Mouse (Mus musculus) midbrain, embryonic 16.5 days (tissue): ENCODE measurements around the gene Sh3bgrl. TPM values are rescaled to one million over a fixed set of nuclear protein-coding genes. Genes with fewer than 3 reads are reported as not detected.

Source experiments
- ATAC-seq: fragments of 200-750 bp; cut with Nextera tagmentation; 2 replicates; pipeline ENCODE4 v1.8.0; 2017; ENCODE audit warnings: moderate TSS enrichment
- H3K27ac ChIP-seq: fragments of 300-500 bp; sonication (generic); 2 replicates; pipeline ENCODE4 v1.5.1; 2014; ENCODE audit warnings: mild to moderate bottlenecking, low read length, mixed read lengths
- H3K27me3 ChIP-seq: fragments of 300-500 bp; sonication (generic); 2 replicates; pipeline ENCODE4 v1.6.1; 2014; ENCODE audit warnings: low read depth, low read length, mixed read lengths; ENCODE audit not compliant: control insufficient read depth, insufficient read depth
- H3K36me3 ChIP-seq: fragments of 300-500 bp; sonication (generic); 2 replicates; pipeline ENCODE4 v1.6.1; 2014; ENCODE audit warnings: mild to moderate bottlenecking, low read length, moderate library complexity, mixed read lengths; ENCODE audit not compliant: control insufficient read depth, insufficient read depth
- H3K4me1 ChIP-seq: fragments of 300-500 bp; sonication (generic); 2 replicates; pipeline ENCODE4 v1.6.1; 2014; ENCODE audit warnings: mild to moderate bottlenecking, low read length, mixed read lengths; ENCODE audit not compliant: control insufficient read depth, insufficient read depth
- H3K4me2 ChIP-seq: fragments of 300-500 bp; sonication (generic); 2 replicates; pipeline ENCODE4 v1.6.1; 2014; ENCODE audit warnings: mild to moderate bottlenecking, low read length, mixed read lengths
- H3K4me3 ChIP-seq: fragments of 300-500 bp; sonication (generic); 2 replicates; pipeline ENCODE4 v1.5.1; 2014; ENCODE audit warnings: low read depth, mild to moderate bottlenecking, low read length, moderate library complexity, mixed read lengths
- H3K9ac ChIP-seq: fragments of 300-500 bp; sonication (generic); 2 replicates; pipeline ENCODE4 v1.6.1; 2014; ENCODE audit warnings: low read depth, low read length, mixed read lengths
- H3K9me3 ChIP-seq: fragments of 300-500 bp; sonication (generic); replicated peaks from 2 replicates; pipeline ENCODE4 v1.6.1; 2014; ENCODE audit warnings: mild to moderate bottlenecking, low read length, mixed read lengths; ENCODE audit not compliant: control insufficient read depth, poor library complexity, severe bottlenecking
- WGBS: fragments of 180-500 bp; shearing (Covaris S2); extraction: QIAGEN DNeasy Blood & Tissue Kit; methylation state at CpG from one replicate; pipeline ENCODE4 v1.1.7; 2014; 5-methylcytosine and 5-hydroxymethylcytosine counted together
- polyA plus RNA-seq: library from polyadenylated mRNA; unstranded; fragments of >200 nt; fragmentation: Nextera tagmentation; extraction: Ambion mirVana; gene quantifications from 2 replicates; pipeline ENCODE4 v1.2.1, GENCODE M21; 2015

Sh3bgrl gene
- polyA plus RNA-seq, 1 experiment from 2014 or later, result 215 TPM

- H3K4me2 ChIP-seq, result no peak overlapping the region
- WGBS, result 79% methylated on average over 1 of the region's 1 CpGs
- H3K36me3 ChIP-seq, result no peaks in the 10 kb centered on the region
- H3K9ac ChIP-seq, result no peak overlapping the region
- no peaks in the 10 kb centered on the region for H3K9me3 ChIP-seq
- H3K4me3 ChIP-seq, result no peak overlapping the region
- H3K27me3 ChIP-seq, result no peaks in the 10 kb centered on the region
- no peaks in the 10 kb centered on the region for H3K4me1 ChIP-seq
- no peak for ATAC-seq
- no peak overlapping the region for H3K27ac ChIP-seq
Observed at GRCm38 (mm10) chrX:109126847-109127246, 31.7 kb downstream of the Sh3bgrl start.

- 75% methylated on average over 7 of the region's 7 CpGs for WGBS
- Histone ChIP-seq H3K27me3 (no peaks in the 10 kb centered on the region), H3K4me3 (no peak overlapping the region), H3K4me2 (no peak overlapping the region), H3K36me3 (no peaks in the 10 kb centered on the region), H3K4me1 (no peaks in the 10 kb centered on the region), H3K27ac (no peak overlapping the region), H3K9me3 (no peaks in the 10 kb centered on the region), H3K9ac (no peak overlapping the region)
- no peak for ATAC-seq
Observed at GRCm38 (mm10) chrX:109127551-109128088, 32.5 kb downstream of the Sh3bgrl start.

GRCm38 (mm10) chrX:109130066-109130465, 34.9 kb downstream of the Sh3bgrl start:
- 88% methylated on average over 1 of the region's 1 CpGs for WGBS
- Histone ChIP-seq H3K27me3 (no peaks in the 10 kb centered on the region), H3K36me3 (no peaks in the 10 kb centered on the region), H3K9me3 (no peaks in the 10 kb centered on the region), H3K9ac (no peak overlapping the region), H3K4me2 (no peak overlapping the region), H3K4me1 (no peaks in the 10 kb centered on the region), H3K4me3 (no peak overlapping the region), H3K27ac (no peak overlapping the region)
- ATAC-seq, result no peak

GRCm38 (mm10) chrX:109131834-109132233, 36.7 kb downstream of the Sh3bgrl start:
- no peak for ATAC-seq
- no peaks in the 10 kb centered on the region for H3K27me3 ChIP-seq
- no peak overlapping the region for H3K27ac ChIP-seq
- no peak overlapping the region for H3K4me3 ChIP-seq
- WGBS, result 86% methylated on average over 2 of the region's 2 CpGs
- no peaks in the 10 kb centered on the region for H3K9me3 ChIP-seq
- no peaks in the 10 kb centered on the region for H3K4me1 ChIP-seq
- H3K4me2 ChIP-seq, result no peak overlapping the region
- no peak overlapping the region for H3K9ac ChIP-seq
- no peaks in the 10 kb centered on the region for H3K36me3 ChIP-seq

- ATAC-seq, result no peak
- H3K27me3 ChIP-seq, result no peaks in the 10 kb centered on the region
- H3K4me1 ChIP-seq, result no peaks in the 10 kb centered on the region
- no peak overlapping the region for H3K4me2 ChIP-seq
- 56% methylated on average over 1 of the region's 1 CpGs for WGBS
- no peaks in the 10 kb centered on the region for H3K36me3 ChIP-seq
- H3K9me3 ChIP-seq, result no peaks in the 10 kb centered on the region
- no peak overlapping the region for H3K27ac ChIP-seq
- no peak overlapping the region for H3K9ac ChIP-seq
- no peak overlapping the region for H3K4me3 ChIP-seq
Observed at GRCm38 (mm10) chrX:109132463-109132862, 37.3 kb downstream of the Sh3bgrl start.

- Histone ChIP-seq H3K4me3 (no peak overlapping the region), H3K27ac (no peak overlapping the region), H3K4me2 (no peak overlapping the region), H3K27me3 (no peaks in the 10 kb centered on the region), H3K9ac (no peak overlapping the region), H3K36me3 (no peaks in the 10 kb centered on the region), H3K4me1 (no peaks in the 10 kb centered on the region), H3K9me3 (no peaks in the 10 kb centered on the region)
- no peak for ATAC-seq
- WGBS, result 75% methylated on average over 2 of the region's 2 CpGs
Observed at GRCm38 (mm10) chrX:109133500-109133899, 38.3 kb downstream of the Sh3bgrl start.

GRCm38 (mm10) chrX:109136306-109136705, 41.1 kb downstream of the Sh3bgrl start:
- H3K27me3 ChIP-seq, result no peaks in the 10 kb centered on the region
- no peak overlapping the region for H3K27ac ChIP-seq
- H3K4me3 ChIP-seq, result no peak overlapping the region
- no peak for ATAC-seq
- no peak overlapping the region for H3K4me2 ChIP-seq
- H3K9me3 ChIP-seq, result no peaks in the 10 kb centered on the region
- H3K36me3 ChIP-seq, result no peaks in the 10 kb centered on the region
- no peak overlapping the region for H3K9ac ChIP-seq
- H3K4me1 ChIP-seq, result no peaks in the 10 kb centered on the region

GRCm38 (mm10) chrX:109136820-109137219, 41.7 kb downstream of the Sh3bgrl start:
- no peaks in the 10 kb centered on the region for H3K9me3 ChIP-seq
- H3K36me3 ChIP-seq, result no peaks in the 10 kb centered on the region
- WGBS, result 75% methylated on average over 2 of the region's 2 CpGs
- no peak overlapping the region for H3K4me2 ChIP-seq
- no peaks in the 10 kb centered on the region for H3K4me1 ChIP-seq
- no peak for ATAC-seq
- no peaks in the 10 kb centered on the region for H3K27me3 ChIP-seq
- H3K27ac ChIP-seq, result no peak overlapping the region
- no peak overlapping the region for H3K9ac ChIP-seq
- no peak overlapping the region for H3K4me3 ChIP-seq

GRCm38 (mm10) chrX:109137295-109137694, 42.1 kb downstream of the Sh3bgrl start:
- no peak overlapping the region for H3K4me2 ChIP-seq
- no peaks in the 10 kb centered on the region for H3K4me1 ChIP-seq
- 74% methylated on average over 2 of the region's 2 CpGs for WGBS
- no peaks in the 10 kb centered on the region for H3K36me3 ChIP-seq
- no peak overlapping the region for H3K4me3 ChIP-seq
- no peaks in the 10 kb centered on the region for H3K27me3 ChIP-seq
- H3K27ac ChIP-seq, result no peak overlapping the region
- no peak overlapping the region for H3K9ac ChIP-seq
- no peak for ATAC-seq
- H3K9me3 ChIP-seq, result no peaks in the 10 kb centered on the region
